Mouse (Mus musculus) midbrain, embryonic 16.5 days (tissue): Measurements from ENCODE around the gene Perm1. TPM values are rescaled to one million over a fixed set of nuclear protein-coding genes. Genes with fewer than 3 reads are reported as not detected.
A peak's percentile ranks its signal among the peaks of the same experiment; 100 is the strongest.

Experiments
- ATAC-seq: fragments of 200-750 bp; cut with Nextera tagmentation; 2 replicates; pipeline ENCODE4 v1.8.0; 2017; ENCODE audit warnings: moderate TSS enrichment
- H3K27ac ChIP-seq: fragments of 300-500 bp; sonication (generic); 2 replicates; pipeline ENCODE4 v1.5.1; 2014; ENCODE audit warnings: mild to moderate bottlenecking, low read length, mixed read lengths
- H3K27me3 ChIP-seq: fragments of 300-500 bp; sonication (generic); 2 replicates; pipeline ENCODE4 v1.6.1; 2014; ENCODE audit warnings: low read depth, low read length, mixed read lengths; ENCODE audit not compliant: control insufficient read depth, insufficient read depth
- H3K36me3 ChIP-seq: fragments of 300-500 bp; sonication (generic); 2 replicates; pipeline ENCODE4 v1.6.1; 2014; ENCODE audit warnings: mild to moderate bottlenecking, low read length, moderate library complexity, mixed read lengths; ENCODE audit not compliant: control insufficient read depth, insufficient read depth
- H3K4me1 ChIP-seq: fragments of 300-500 bp; sonication (generic); 2 replicates; pipeline ENCODE4 v1.6.1; 2014; ENCODE audit warnings: mild to moderate bottlenecking, low read length, mixed read lengths; ENCODE audit not compliant: control insufficient read depth, insufficient read depth
- H3K4me2 ChIP-seq: fragments of 300-500 bp; sonication (generic); 2 replicates; pipeline ENCODE4 v1.6.1; 2014; ENCODE audit warnings: mild to moderate bottlenecking, low read length, mixed read lengths
- H3K4me3 ChIP-seq: fragments of 300-500 bp; sonication (generic); 2 replicates; pipeline ENCODE4 v1.5.1; 2014; ENCODE audit warnings: low read depth, mild to moderate bottlenecking, low read length, moderate library complexity, mixed read lengths
- H3K9ac ChIP-seq: fragments of 300-500 bp; sonication (generic); 2 replicates; pipeline ENCODE4 v1.6.1; 2014; ENCODE audit warnings: low read depth, low read length, mixed read lengths
- H3K9me3 ChIP-seq: fragments of 300-500 bp; sonication (generic); replicated peaks from 2 replicates; pipeline ENCODE4 v1.6.1; 2014; ENCODE audit warnings: mild to moderate bottlenecking, low read length, mixed read lengths; ENCODE audit not compliant: control insufficient read depth, poor library complexity, severe bottlenecking
- WGBS: fragments of 180-500 bp; shearing (Covaris S2); extraction: QIAGEN DNeasy Blood & Tissue Kit; methylation state at CpG from one replicate; pipeline ENCODE4 v1.1.7; 2014; 5-methylcytosine and 5-hydroxymethylcytosine counted together
- polyA plus RNA-seq: library from polyadenylated mRNA; unstranded; fragments of >200 nt; fragmentation: Nextera tagmentation; extraction: Ambion mirVana; gene quantifications from 2 replicates; pipeline ENCODE4 v1.2.1, GENCODE M21; 2015

Gene Perm1
- polyA plus RNA-seq, 1 experiment from 2014 or later = 2.7 TPM

GRCm38 (mm10) chr4:156195927-156196870 lies 19.5 kb upstream of the Perm1 start:
- H3K27ac ChIP-seq = peak overlapping the region; percentile 80
- ATAC-seq = no peak
- peaks cover 26% of the 10 kb centered on the region for H3K4me1 ChIP-seq
- H3K9ac ChIP-seq = peak overlapping the region; percentile 88
- H3K9me3 ChIP-seq = no peaks in the 10 kb centered on the region
- no peaks in the 10 kb centered on the region for H3K27me3 ChIP-seq
- H3K36me3 ChIP-seq = peaks cover 7% of the 10 kb centered on the region; the same call in 1 of the 2 replicates
- H3K4me3 ChIP-seq = peak overlapping the region; percentile 83
- H3K4me2 ChIP-seq = peak overlapping the region; percentile 77
- 3% methylated on average over 35 of the region's 35 CpGs for WGBS

- H3K36me3 ChIP-seq = 0 out of 2 replicates have a peak, but pooled peaks cover 7% of the 10 kb centered on the region
- H3K27me3 ChIP-seq = no peaks in the 10 kb centered on the region
- peaks cover 26% of the 10 kb centered on the region for H3K4me1 ChIP-seq
- H3K9ac ChIP-seq = peak within 1 kb of the TSS; percentile 88
- 1% methylated on average over 25 of the region's 88 CpGs for WGBS
- peak within 1 kb of the TSS; percentile 77 for H3K4me2 ChIP-seq
- ATAC-seq = peak; percentile 77
- H3K27ac ChIP-seq = peak within 1 kb of the TSS; percentile 95
- no peaks in the 10 kb centered on the region for H3K9me3 ChIP-seq
- H3K4me3 ChIP-seq = peak within 1 kb of the TSS; percentile 83
Observed at GRCm38 (mm10) chr4:156197131-156197828, 18.4 kb upstream of the Perm1 start, which contains the start of gene Agrn. Agrn (minus strand) TSS chr4:156197488.

GRCm38 (mm10) chr4:156197829-156198205 lies 17.9 kb upstream of the Perm1 start:
- 0% methylated on average over 26 of the region's 26 CpGs for WGBS

GRCm38 (mm10) chr4:156200623-156201475 lies 14.8 kb upstream of the Perm1 start, which contains the start of gene Isg15:
Isg15 (minus strand) TSS chr4:156200818.
- Histone ChIP-seq H3K9me3 (no peaks in the 10 kb centered on the region), H3K9ac (no peak within 1 kb of the TSS), H3K4me2 (no peak within 1 kb of the TSS), H3K4me1 (peaks cover 20% of the 10 kb centered on the region), H3K36me3 (no peaks in the 10 kb centered on the region), H3K27ac (no peak within 1 kb of the TSS), H3K4me3 (no peak within 1 kb of the TSS), H3K27me3 (peaks cover 2% of the 10 kb centered on the region; the same call in 1 of the 2 replicates)
- 63% methylated on average over 10 of the region's 10 CpGs for WGBS
- no peak for ATAC-seq

More at GRCm38 (mm10) chr4:156197829-156198205, 17.9 kb upstream of the Perm1 start:
- Histone ChIP-seq H3K4me2 (peak overlapping the region; percentile 57), H3K9ac (peak overlapping the region; percentile 65), H3K27me3 (no peaks in the 10 kb centered on the region), H3K27ac (peak overlapping the region; percentile 95), H3K4me1 (peaks cover 25% of the 10 kb centered on the region), H3K36me3 (0 out of 2 replicates have a peak, but pooled peaks cover 7% of the 10 kb centered on the region), H3K4me3 (peak overlapping the region; percentile 83), H3K9me3 (no peaks in the 10 kb centered on the region)
- peak; percentile 90 for ATAC-seq

GRCm38 (mm10) chr4:156202462-156202893 lies 13.2 kb upstream of the Perm1 start:
- no peak overlapping the region for H3K9ac ChIP-seq
- peaks cover 2% of the 10 kb centered on the region; the same call in 1 of the 2 replicates for H3K27me3 ChIP-seq
- H3K4me1 ChIP-seq = peaks cover 15% of the 10 kb centered on the region
- H3K27ac ChIP-seq = peak overlapping the region; percentile 14; the same call in 1 of the 2 replicates
- H3K4me2 ChIP-seq = peak overlapping the region; percentile 96
- no peak for ATAC-seq
- 44% methylated on average over 12 of the region's 12 CpGs for WGBS
- H3K9me3 ChIP-seq = no peaks in the 10 kb centered on the region
- H3K4me3 ChIP-seq = peak overlapping the region; percentile 57
- no peaks in the 10 kb centered on the region for H3K36me3 ChIP-seq

- Histone ChIP-seq H3K27me3 (peaks cover 2% of the 10 kb centered on the region; the same call in 1 of the 2 replicates), H3K4me1 (peaks cover 15% of the 10 kb centered on the region), H3K4me3 (peak within 1 kb of the TSS; percentile 57), H3K9me3 (no peaks in the 10 kb centered on the region), H3K36me3 (no peaks in the 10 kb centered on the region), H3K4me2 (peak within 1 kb of the TSS; percentile 96), H3K9ac (peak within 1 kb of the TSS; percentile 69), H3K27ac (peak within 1 kb of the TSS; percentile 75)
- peak; percentile 61 for ATAC-seq
- under 1% methylated on average over 31 of the region's 39 CpGs for WGBS
Observed at GRCm38 (mm10) chr4:156203001-156203412, 12.7 kb upstream of the Perm1 start, which contains the start of gene AW011738. AW011738 (plus strand) TSS chr4:156203304.

GRCm38 (mm10) chr4:156203413-156204131 lies 12.1 kb upstream of the Perm1 start:
- H3K9me3 ChIP-seq = no peaks in the 10 kb centered on the region
- under 1% methylated on average over 49 of the region's 49 CpGs for WGBS

More at GRCm38 (mm10) chr4:156203413-156204131, 12.1 kb upstream of the Perm1 start:
- Histone ChIP-seq H3K4me2 (peak overlapping the region; percentile 96), H3K4me1 (peaks cover 15% of the 10 kb centered on the region), H3K36me3 (no peaks in the 10 kb centered on the region), H3K27ac (peak overlapping the region; percentile 75), H3K27me3 (peaks cover 2% of the 10 kb centered on the region; the same call in 1 of the 2 replicates), H3K4me3 (peak overlapping the region; percentile 57), H3K9ac (peak overlapping the region; percentile 69)
- ATAC-seq = peak; percentile 34
